Mouse (Mus musculus) megakaryocyte, adult 5-6 weeks (primary cell): ENCODE data around the gene Tgif2lx2. TPM values are rescaled to one million over a fixed set of nuclear protein-coding genes. Genes with fewer than 3 reads are reported as not detected.
"Not testable (repeated sequence)": the region's sequence is repeated elsewhere in the genome, so short reads cannot be mapped to it uniquely, and the experiment has no call there.

Experiments used
- ATAC-seq: 2 replicates; pipeline ENCODE4 v1.8.0; 2016; ENCODE audit warnings: mild to moderate bottlenecking, inconsistent platforms; ENCODE audit not compliant: poor library complexity, severe bottlenecking
- total RNA-seq, 2 experiments: library from RNA; stranded (forward) in 1 of 2; stranded (reverse) in 1 of 2; fragments of 153-499, 151-499 nt in 1 of 2; fragments of 221-1000, 200-1000 nt in 1 of 2; gene quantifications; 2 replicates each; pipeline versions ENCODE4 v1.2.3 to v1.2.4; 2015 to 2017

Tgif2lx2 gene
- not detected in 2 replicates for total RNA-seq (2015)
- total RNA-seq (2017) = not detected in 2 replicates

DNA sequence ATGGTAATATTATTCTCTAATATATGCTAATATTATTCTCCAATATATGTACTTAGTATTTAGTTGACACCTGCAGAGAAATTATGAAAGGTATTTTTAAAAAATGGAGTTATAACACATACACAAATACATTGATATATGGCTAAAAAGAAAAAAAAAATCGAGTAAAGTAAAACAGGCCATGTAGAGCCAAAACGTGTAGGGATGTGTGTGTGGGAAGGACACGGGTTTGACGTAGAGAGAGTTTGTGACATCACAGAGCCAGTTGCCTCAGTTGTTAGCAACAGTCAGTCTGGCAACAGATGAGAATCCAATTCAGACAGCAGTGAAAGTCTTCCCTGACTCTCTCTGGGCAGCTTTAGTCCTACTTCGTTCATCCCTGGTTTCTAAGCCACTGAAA, at the start of gene Tgif2lx2:
Gene Tgif2lx2, plus strand, starts transcription at position 301 of the 400 bp plus-strand sequence.
- ATAC-seq = not testable (repeated sequence)

Other genes with a start within 250 kb of the Tgif2lx2 start
- gene Tgif2lx1, start 53.5 kb downstream of the Tgif2lx2 start, total RNA-seq (2015) = not detected in 2 replicates
- gene Tgif2lx1, start 53.5 kb downstream of the Tgif2lx2 start, total RNA-seq (2017) = not detected in 2 replicates